Mouse (Mus musculus): ENCODE measurements around the gene Gm39653. TPM values are rescaled to one million over a fixed set of nuclear protein-coding genes. Genes with fewer than 3 reads are reported as not detected.
"Not testable (repeated sequence)": the region's sequence is repeated elsewhere in the genome, so short reads cannot be mapped to it uniquely, and the experiment has no call there.

The Gm39653 gene
- polyA plus RNA-seq, 1 experiment from 2014 or later: not detected

DNA sequence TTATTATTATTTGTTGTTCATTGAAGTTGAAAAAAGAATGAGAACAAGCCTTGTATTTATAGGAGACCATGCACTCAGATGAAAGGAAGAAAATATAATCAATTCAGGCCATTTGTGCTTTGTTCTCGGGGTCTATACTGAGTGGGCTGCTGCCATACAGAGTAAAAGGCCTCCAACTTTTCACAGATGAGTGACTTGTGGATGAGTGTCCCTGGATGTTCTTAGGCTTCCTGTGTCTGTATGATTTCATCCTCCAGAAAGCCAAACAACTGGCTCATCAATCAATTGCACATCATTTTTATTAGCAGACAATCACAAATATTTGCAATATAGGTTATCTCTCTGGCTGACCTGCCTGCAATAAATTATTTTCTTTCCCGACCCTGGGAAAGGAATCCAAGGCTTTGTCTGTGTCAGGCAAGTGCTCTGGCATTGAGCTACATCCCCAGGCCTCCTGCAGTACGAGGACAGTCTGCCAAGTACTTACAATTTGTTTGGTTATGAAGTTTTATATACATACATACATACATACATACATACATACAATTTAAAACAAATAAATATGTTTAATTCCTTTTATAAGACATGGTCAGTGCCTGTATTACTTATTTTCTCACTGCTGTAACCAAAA, 11.8 kb upstream of the Gm39653 start:
- Histone ChIP-seq H3K9me3 (ENCODE audit: control insufficient read depth, low read length) (no peaks in the 10 kb centered on the region), H3K4me1 (replicated peaks; ENCODE audit: control insufficient read depth, insufficient read depth, low read length) (no peaks in the 10 kb centered on the region), H3K27ac (ENCODE audit: low read depth, low read length) (no peak overlapping the region), H3K4me2 (no peak overlapping the region), H3K4me3 (ENCODE audit: low read depth, low read length) (no peak overlapping the region), H3K27me3 (replicated peaks; ENCODE audit: control insufficient read depth, insufficient read depth, low read length) (no peaks in the 10 kb centered on the region), H3K9ac (ENCODE audit: low read depth, low read length) (no peak overlapping the region), H3K36me3 (ENCODE audit: control insufficient read depth, insufficient read depth, low read length) (no peaks in the 10 kb centered on the region)
- no peak for ATAC-seq (replicated peaks; ENCODE audit: low FRiP score)
- WGBS: 36% methylated on average over 3 of the region's 3 CpGs
- no peak for DNase-seq (ENCODE audit: low spot score)

DNA sequence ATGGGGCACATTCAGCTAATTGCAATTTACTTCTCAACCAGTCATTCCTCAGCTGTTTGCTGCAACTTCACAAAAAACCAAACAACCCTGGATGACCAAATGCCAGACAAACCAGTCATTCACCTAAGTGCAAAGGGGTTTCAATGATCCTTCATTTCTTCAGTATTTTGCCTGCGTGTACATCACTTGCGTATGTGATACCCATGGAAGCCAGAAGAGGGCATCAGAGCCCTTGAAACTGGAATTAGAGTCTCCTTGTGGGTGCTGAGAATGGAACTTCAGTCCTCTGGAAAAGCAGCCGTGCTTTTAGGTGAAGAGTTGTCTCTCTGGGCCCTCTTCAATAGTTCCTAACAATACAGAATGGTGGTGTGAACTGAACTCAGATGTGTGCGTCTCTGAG, 6.2 kb upstream of the Gm39653 start:
- H3K9me3 ChIP-seq (ENCODE audit: control insufficient read depth, low read length): no peaks in the 10 kb centered on the region
- H3K4me1 ChIP-seq (replicated peaks; ENCODE audit: control insufficient read depth, insufficient read depth, low read length): no peaks in the 10 kb centered on the region
- H3K4me3 ChIP-seq (ENCODE audit: low read depth, low read length): no peak overlapping the region
- no peak overlapping the region for H3K27ac ChIP-seq (ENCODE audit: low read depth, low read length)
- DNase-seq (ENCODE audit: low spot score): no peak
- WGBS: 82% methylated on average over 4 of the region's 4 CpGs
- no peaks in the 10 kb centered on the region for H3K36me3 ChIP-seq (ENCODE audit: control insufficient read depth, insufficient read depth, low read length)
- no peak overlapping the region for H3K9ac ChIP-seq (ENCODE audit: low read depth, low read length)
- no peak overlapping the region for H3K4me2 ChIP-seq
- no peak for ATAC-seq (replicated peaks; ENCODE audit: low FRiP score)
- peaks cover 2% of the 10 kb centered on the region; the same call in 1 of the 2 replicates for H3K27me3 ChIP-seq (replicated peaks; ENCODE audit: control insufficient read depth, insufficient read depth, low read length)

DNA sequence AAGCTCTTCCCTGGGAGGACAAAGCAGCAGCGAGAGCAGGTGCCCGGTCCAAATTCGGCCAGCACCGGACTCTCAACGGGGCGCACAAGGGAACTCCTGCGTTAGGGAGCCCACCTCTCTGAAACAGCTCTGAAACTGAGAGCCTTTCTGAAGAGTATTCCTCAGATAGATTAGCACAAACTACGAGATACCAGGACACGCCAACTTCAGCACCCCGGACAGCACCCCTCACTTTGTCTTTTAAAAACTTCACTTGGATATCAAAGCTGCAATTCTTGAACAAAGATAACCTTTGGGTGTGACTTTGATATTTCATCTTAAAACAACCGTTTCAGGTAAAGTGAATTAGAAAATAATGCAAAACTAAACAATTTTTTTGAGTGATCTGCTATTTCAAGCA, 1.2 kb upstream of the Gm39653 start:
- H3K9me3 ChIP-seq (ENCODE audit: control insufficient read depth, low read length): no peaks in the 10 kb centered on the region
- DNase-seq (ENCODE audit: low spot score) (peak; percentile 59), ATAC-seq (replicated peaks; ENCODE audit: low FRiP score) (no peak)
- 2% methylated on average over 11 of the region's 11 CpGs for WGBS
- no peaks in the 10 kb centered on the region for H3K36me3 ChIP-seq (ENCODE audit: control insufficient read depth, insufficient read depth, low read length)
- H3K4me1 ChIP-seq (replicated peaks; ENCODE audit: control insufficient read depth, insufficient read depth, low read length): no peaks in the 10 kb centered on the region
- H3K4me3 ChIP-seq (ENCODE audit: low read depth, low read length): no peak overlapping the region
- no peak overlapping the region for H3K4me2 ChIP-seq
- H3K27me3 ChIP-seq (replicated peaks; ENCODE audit: control insufficient read depth, insufficient read depth, low read length): peaks cover 2% of the 10 kb centered on the region; the same call in 1 of the 2 replicates
- no peak overlapping the region for H3K27ac ChIP-seq (ENCODE audit: low read depth, low read length)
- no peak overlapping the region for H3K9ac ChIP-seq (ENCODE audit: low read depth, low read length)

DNA sequence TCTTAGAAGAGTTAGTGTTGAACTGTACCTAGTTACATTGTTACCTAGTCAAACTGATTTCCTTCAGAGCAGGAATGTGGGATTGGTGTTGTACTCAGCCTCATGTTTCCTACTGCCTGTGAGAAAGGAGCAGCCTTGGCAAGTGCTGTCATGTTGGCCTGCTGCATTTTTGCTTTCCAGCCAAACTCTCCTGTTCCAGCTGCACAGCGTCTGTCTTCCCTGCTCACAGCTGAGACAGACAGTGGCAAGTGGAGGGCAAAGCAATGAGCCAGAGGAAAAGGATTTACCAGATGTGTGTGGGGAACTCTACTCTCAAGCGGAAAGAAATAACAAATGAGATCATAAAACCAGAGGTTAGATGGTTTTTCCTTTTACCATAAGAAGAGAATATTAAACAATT, 12.4 kb downstream of the Gm39653 start:
- Histone ChIP-seq H3K36me3 (ENCODE audit: control insufficient read depth, insufficient read depth, low read length) (no peaks in the 10 kb centered on the region), H3K4me3 (ENCODE audit: low read depth, low read length) (no peak overlapping the region), H3K27ac (ENCODE audit: low read depth, low read length) (no peak overlapping the region), H3K9ac (ENCODE audit: low read depth, low read length) (no peak overlapping the region), H3K4me2 (no peak overlapping the region), H3K27me3 (replicated peaks; ENCODE audit: control insufficient read depth, insufficient read depth, low read length) (no peaks in the 10 kb centered on the region), H3K9me3 (ENCODE audit: control insufficient read depth, low read length) (no peaks in the 10 kb centered on the region), H3K4me1 (replicated peaks; ENCODE audit: control insufficient read depth, insufficient read depth, low read length) (no peaks in the 10 kb centered on the region)
- ATAC-seq (replicated peaks; ENCODE audit: low FRiP score): no peak
- DNase-seq (ENCODE audit: low spot score): no peak
- WGBS: 59% methylated on average over 2 of the region's 2 CpGs

DNA sequence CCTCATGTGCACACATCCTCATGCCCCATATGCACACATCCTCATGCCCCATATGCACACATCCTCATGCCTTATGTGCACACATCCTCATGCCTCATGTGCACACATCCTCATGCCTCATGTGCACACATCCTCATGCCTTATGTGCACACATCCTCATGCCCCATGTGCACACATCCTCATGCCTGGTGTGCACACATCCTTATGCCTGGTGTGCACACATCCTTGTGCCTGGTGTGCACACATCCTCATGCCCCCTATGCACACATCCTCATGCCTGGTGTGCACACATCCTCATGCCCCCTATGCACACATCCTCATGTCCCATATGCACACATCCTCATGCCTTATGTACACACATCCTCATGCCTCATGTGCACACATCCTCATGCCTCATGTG, 14.6 kb downstream of the Gm39653 start:
- ATAC-seq (replicated peaks; ENCODE audit: low FRiP score); H3K9ac ChIP-seq (ENCODE audit: low read depth, low read length); H3K36me3 ChIP-seq (ENCODE audit: control insufficient read depth, insufficient read depth, low read length); H3K4me2 ChIP-seq; H3K4me1 ChIP-seq (replicated peaks; ENCODE audit: control insufficient read depth, insufficient read depth, low read length); H3K4me3 ChIP-seq (ENCODE audit: low read depth, low read length); DNase-seq (ENCODE audit: low spot score); H3K27me3 ChIP-seq (replicated peaks; ENCODE audit: control insufficient read depth, insufficient read depth, low read length); H3K27ac ChIP-seq (ENCODE audit: low read depth, low read length); H3K9me3 ChIP-seq (ENCODE audit: control insufficient read depth, low read length): not testable (repeated sequence)

DNA sequence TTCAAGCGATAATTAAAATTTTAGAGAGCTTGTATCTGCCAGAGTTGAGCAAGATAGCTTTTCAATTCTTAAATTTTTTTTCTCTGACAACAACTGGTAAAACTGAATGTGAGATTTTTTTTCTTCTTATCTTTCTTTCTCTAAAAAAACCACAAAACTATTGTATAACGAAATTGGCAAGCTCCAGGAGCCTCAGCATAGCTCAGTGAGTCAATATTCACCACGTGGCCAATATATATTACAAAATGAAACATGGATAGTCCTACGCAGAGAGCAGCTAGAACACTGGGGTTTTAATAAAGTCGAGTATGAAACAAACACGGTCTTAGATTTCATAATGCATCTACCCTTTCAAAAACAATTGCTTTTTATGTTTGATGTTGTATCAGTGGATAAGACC, 24.2 kb downstream of the Gm39653 start:
- no peak overlapping the region for H3K9ac ChIP-seq (ENCODE audit: low read depth, low read length)
- no peak overlapping the region for H3K4me2 ChIP-seq
- ATAC-seq (replicated peaks; ENCODE audit: low FRiP score): no peak
- no peaks in the 10 kb centered on the region for H3K27me3 ChIP-seq (replicated peaks; ENCODE audit: control insufficient read depth, insufficient read depth, low read length)
- H3K4me1 ChIP-seq (replicated peaks; ENCODE audit: control insufficient read depth, insufficient read depth, low read length): no peaks in the 10 kb centered on the region
- H3K9me3 ChIP-seq (ENCODE audit: control insufficient read depth, low read length): no peaks in the 10 kb centered on the region
- 68% methylated on average over 6 of the region's 6 CpGs for WGBS
- H3K4me3 ChIP-seq (ENCODE audit: low read depth, low read length): no peak overlapping the region
- no peak for DNase-seq (ENCODE audit: low spot score)
- no peak overlapping the region for H3K27ac ChIP-seq (ENCODE audit: low read depth, low read length)
- H3K36me3 ChIP-seq (ENCODE audit: control insufficient read depth, insufficient read depth, low read length): no peaks in the 10 kb centered on the region

DNA sequence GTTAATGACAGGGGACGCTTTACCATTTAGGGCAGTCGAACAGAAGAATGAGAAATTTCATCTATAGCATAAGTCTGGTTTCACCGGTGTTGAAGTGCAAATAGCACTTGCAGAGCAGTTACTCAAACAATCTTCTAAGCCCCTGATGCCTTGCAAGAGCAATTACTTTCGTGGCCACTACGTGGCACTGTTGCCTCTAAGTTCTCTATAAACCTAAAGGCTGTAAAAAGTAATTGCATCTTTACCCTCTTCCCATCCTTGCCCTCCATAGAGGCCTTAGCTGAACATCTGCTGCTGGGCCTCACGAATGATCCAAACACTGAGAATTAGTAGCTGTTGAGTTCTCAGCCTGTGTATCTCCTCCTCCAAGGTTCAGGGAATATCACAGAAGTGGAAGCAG, 42.2 kb downstream of the Gm39653 start:
- ATAC-seq (replicated peaks; ENCODE audit: low FRiP score): no peak
- Histone ChIP-seq H3K4me1 (replicated peaks; ENCODE audit: control insufficient read depth, insufficient read depth, low read length) (no peaks in the 10 kb centered on the region), H3K4me2 (no peak overlapping the region), H3K9ac (ENCODE audit: low read depth, low read length) (no peak overlapping the region), H3K4me3 (ENCODE audit: low read depth, low read length) (no peak overlapping the region), H3K9me3 (ENCODE audit: control insufficient read depth, low read length) (no peaks in the 10 kb centered on the region), H3K36me3 (ENCODE audit: control insufficient read depth, insufficient read depth, low read length) (no peaks in the 10 kb centered on the region), H3K27me3 (replicated peaks; ENCODE audit: control insufficient read depth, insufficient read depth, low read length) (no peaks in the 10 kb centered on the region; the same call in 1 of the 2 replicates), H3K27ac (ENCODE audit: low read depth, low read length) (no peak overlapping the region)
- no peak for DNase-seq (ENCODE audit: low spot score)
- WGBS: 14% methylated on average over 6 of the region's 6 CpGs

DNA sequence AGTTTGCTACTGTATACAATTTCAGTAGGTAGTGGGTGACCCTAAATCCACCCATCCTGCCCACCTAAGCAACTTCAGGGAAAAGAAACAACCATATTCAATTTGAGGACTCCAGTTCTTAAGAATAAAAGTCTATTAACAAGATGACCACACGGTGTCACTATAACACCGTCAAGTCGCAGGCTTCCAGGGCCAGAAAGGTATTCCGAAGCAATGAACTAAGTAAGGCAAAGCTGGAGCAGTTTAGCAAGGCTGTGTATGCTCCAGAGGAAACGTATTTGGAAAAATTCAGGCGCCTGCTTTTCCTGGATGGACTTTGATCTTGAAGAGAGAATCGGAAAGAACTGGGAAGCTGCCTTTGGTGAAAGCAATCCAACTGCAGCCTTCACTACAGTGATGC, 43.8 kb downstream of the Gm39653 start:
- no peak for DNase-seq (ENCODE audit: low spot score)

DNA sequence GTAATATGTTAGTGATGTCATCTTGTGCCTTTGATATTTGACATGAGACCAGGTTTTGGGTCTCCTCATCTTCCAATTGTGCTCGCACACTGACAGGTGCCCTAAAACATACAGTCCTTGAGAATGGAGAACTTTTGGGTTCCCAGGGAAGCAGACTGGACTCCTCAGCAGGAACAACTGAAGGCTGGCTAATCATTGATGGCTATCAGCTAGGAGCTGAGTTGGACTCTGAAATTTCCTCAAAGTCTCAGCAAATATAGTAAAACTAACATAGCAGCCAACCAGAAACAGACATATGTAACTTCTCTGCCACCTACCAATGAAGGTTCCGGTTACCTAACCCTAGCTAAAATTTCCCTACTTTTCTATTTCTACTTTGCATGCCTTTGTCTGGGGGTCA, 50.3 kb downstream of the Gm39653 start:
- 85% methylated on average over 2 of the region's 2 CpGs for WGBS
- ATAC-seq (replicated peaks; ENCODE audit: low FRiP score): no peak
- H3K27ac ChIP-seq (ENCODE audit: low read depth, low read length): no peak overlapping the region

More for the DNA sequence above, 43.8 kb downstream of the Gm39653 start:
- Histone ChIP-seq H3K9ac (ENCODE audit: low read depth, low read length) (no peak overlapping the region), H3K36me3 (ENCODE audit: control insufficient read depth, insufficient read depth, low read length) (no peaks in the 10 kb centered on the region), H3K9me3 (ENCODE audit: control insufficient read depth, low read length) (no peaks in the 10 kb centered on the region), H3K27me3 (replicated peaks; ENCODE audit: control insufficient read depth, insufficient read depth, low read length) (no peaks in the 10 kb centered on the region; the same call in 1 of the 2 replicates), H3K4me2 (no peak overlapping the region), H3K4me3 (ENCODE audit: low read depth, low read length) (no peak overlapping the region), H3K4me1 (replicated peaks; ENCODE audit: control insufficient read depth, insufficient read depth, low read length) (no peaks in the 10 kb centered on the region), H3K27ac (ENCODE audit: low read depth, low read length) (no peak overlapping the region)
- ATAC-seq (replicated peaks; ENCODE audit: low FRiP score): no peak
- 2% methylated on average over 7 of the region's 7 CpGs for WGBS

More for the DNA sequence above, 50.3 kb downstream of the Gm39653 start:
- no peak overlapping the region for H3K4me2 ChIP-seq
- no peaks in the 10 kb centered on the region for H3K4me1 ChIP-seq (replicated peaks; ENCODE audit: control insufficient read depth, insufficient read depth, low read length)
- no peak overlapping the region for H3K9ac ChIP-seq (ENCODE audit: low read depth, low read length)
- no peak for DNase-seq (ENCODE audit: low spot score)
- no peak overlapping the region for H3K4me3 ChIP-seq (ENCODE audit: low read depth, low read length)
- no peaks in the 10 kb centered on the region for H3K27me3 ChIP-seq (replicated peaks; ENCODE audit: control insufficient read depth, insufficient read depth, low read length)
- H3K36me3 ChIP-seq (ENCODE audit: control insufficient read depth, insufficient read depth, low read length): no peaks in the 10 kb centered on the region
- no peaks in the 10 kb centered on the region for H3K9me3 ChIP-seq (ENCODE audit: control insufficient read depth, low read length)
